Mouse (Mus musculus) midbrain, embryonic 10.5 days (tissue): ENCODE measurements around the gene Tmem50a. TPM values are rescaled to one million over a fixed set of nuclear protein-coding genes. Genes with fewer than 3 reads are reported as not detected.

Experiments used
- DNase-seq: peaks from one replicate; pipeline ENCODE4 v3.0.0-alpha.2; 2017; ENCODE audit warnings: low spot score
- H3K27ac ChIP-seq: fragments of 300-500 bp; sonication (generic); replicated peaks from 2 replicates; pipeline ENCODE4 v1.5.1; 2016; ENCODE audit warnings: mild to moderate bottlenecking
- H3K27me3 ChIP-seq: fragments of 300-500 bp; sonication (generic); 2 replicates; pipeline ENCODE4 v1.6.1; 2016; ENCODE audit warnings: low read depth, mild to moderate bottlenecking; ENCODE audit not compliant: poor library complexity, severe bottlenecking
- H3K36me3 ChIP-seq: fragments of 300-500 bp; sonication (generic); 2 replicates; pipeline ENCODE4 v1.6.1; 2016; ENCODE audit warnings: mild to moderate bottlenecking, moderate library complexity
- H3K4me1 ChIP-seq: fragments of 300-500 bp; sonication (generic); 2 replicates; pipeline ENCODE4 v1.6.1; 2016
- H3K4me3 ChIP-seq: fragments of 300-500 bp; sonication (generic); 2 replicates; pipeline ENCODE4 v1.5.1; 2016; ENCODE audit warnings: mild to moderate bottlenecking, moderate library complexity
- H3K9me3 ChIP-seq: fragments of 300-500 bp; sonication (generic); replicated peaks from 2 replicates; pipeline ENCODE4 v1.6.1; 2016; ENCODE audit warnings: mild to moderate bottlenecking
- WGBS: fragments of 180-500 bp; shearing (Covaris S2); methylation state at CpG from one replicate; pipeline ENCODE4 v1.1.7; 2016; 5-methylcytosine and 5-hydroxymethylcytosine counted together
- polyA plus RNA-seq: library from polyadenylated mRNA; unstranded; fragments of >200 nt; fragmentation: Nextera tagmentation; extraction: Ambion mirVana; gene quantifications from 2 replicates; pipeline ENCODE4 v1.2.1, GENCODE M21; 2016

Tmem50a gene
- polyA plus RNA-seq: 127 and 135 TPM in 2 replicates

DNA sequence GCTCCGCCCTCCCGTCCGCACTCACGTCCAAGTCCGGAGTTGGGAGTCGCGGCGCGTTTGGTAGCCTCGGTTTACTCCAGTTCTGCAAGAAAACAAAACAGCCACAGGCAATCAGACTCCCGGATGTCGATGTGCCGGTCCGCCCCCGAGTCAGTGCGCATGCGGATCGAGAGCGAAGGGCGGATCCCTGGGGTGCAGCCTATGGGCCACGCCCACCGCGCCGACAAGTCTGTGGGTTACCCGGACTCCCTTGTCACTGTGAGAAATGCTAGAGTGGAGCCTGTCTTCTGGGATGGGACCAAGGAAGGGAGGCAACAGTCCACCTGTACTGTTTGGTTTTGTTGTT, at the start of gene Tmem50a:
Gene Tmem50a (minus strand): TSS at position 161 of the 346 bp plus-strand sequence.
- H3K27me3 ChIP-seq: no peaks in the 10 kb centered on the region
- peaks cover 27% of the 10 kb centered on the region for H3K36me3 ChIP-seq
- H3K4me1 ChIP-seq: peaks cover 26% of the 10 kb centered on the region
- H3K4me3 ChIP-seq: peak within 1 kb of the TSS; percentile 92
- peaks cover 5% of the 10 kb centered on the region; the same call in 1 of the 2 replicates for H3K9me3 ChIP-seq
- peak; percentile 90 for DNase-seq
- under 1% methylated on average over 25 of the region's 25 CpGs for WGBS
- peak within 1 kb of the TSS; percentile 91 for H3K27ac ChIP-seq

DNA sequence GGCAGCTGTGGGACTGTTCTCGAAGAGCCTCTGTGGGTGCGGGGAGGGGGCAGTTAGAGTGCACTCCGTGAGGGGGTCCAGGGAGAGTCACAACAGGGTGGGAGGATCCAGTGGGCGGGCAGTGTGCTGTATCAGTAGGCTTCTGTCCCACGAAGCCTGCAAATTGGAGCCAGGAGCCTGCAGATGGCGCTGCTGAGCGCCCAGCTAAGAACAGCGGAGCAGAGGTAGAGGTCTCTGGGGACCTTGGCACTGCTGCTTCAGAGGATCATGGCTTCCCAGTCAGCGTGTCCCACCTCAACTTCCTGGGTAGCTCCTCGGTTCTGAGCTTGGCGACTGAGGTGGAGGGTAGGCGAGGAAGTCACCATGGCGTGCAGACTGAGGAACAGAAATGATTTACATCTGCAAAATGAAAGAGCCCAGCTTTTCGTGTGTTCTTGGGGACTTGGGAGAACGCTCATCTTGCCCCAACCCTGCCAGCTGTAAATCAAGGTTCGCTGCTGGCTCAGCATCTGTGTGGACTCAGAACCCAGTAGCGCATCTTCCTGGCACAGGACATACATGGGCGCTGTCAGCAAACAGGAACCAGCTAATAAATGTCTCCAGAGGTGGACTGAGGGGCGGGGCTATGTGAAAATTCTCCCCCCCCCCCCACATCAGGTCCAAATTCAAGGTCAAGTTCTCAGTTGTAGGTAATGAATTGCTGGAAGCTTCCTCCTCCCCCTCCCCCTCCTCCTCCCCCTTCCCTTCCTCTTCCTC, 48.4 kb upstream of the Tmem50a start:
- 30% methylated on average over 19 of the region's 19 CpGs for WGBS
- H3K4me3 ChIP-seq: 0 out of 2 replicates have a peak overlapping the region, but pooled peaks have one; percentile 2
- peaks cover 4% of the 10 kb centered on the region; the same call in 1 of the 2 replicates for H3K4me1 ChIP-seq
- no peaks in the 10 kb centered on the region for H3K9me3 ChIP-seq
- no peak overlapping the region for H3K27ac ChIP-seq
- H3K36me3 ChIP-seq: no peaks in the 10 kb centered on the region
- DNase-seq: peak; percentile 52
- H3K27me3 ChIP-seq: peaks cover 20% of the 10 kb centered on the region; the same call in 1 of the 2 replicates

DNA sequence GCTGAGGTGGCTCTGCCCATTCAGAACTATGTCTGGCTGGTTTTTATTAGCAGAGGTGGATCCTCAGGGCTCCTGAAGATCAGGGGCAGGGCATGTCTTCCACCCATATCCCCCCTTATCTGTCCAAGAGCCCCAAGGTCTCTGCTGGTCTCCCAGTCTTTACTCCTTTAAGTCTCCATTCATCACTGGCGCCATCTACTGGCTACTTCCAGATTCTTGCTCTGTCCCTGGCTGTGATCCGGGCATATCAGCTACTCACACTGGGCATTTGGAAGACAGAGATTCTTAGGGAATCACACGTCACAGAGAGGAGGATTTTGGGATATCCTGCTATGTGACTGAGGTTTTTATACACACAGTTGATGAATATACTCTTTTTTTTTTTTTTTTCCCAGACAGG, 41.5 kb upstream of the Tmem50a start:
- Histone ChIP-seq H3K4me3 (no peak overlapping the region), H3K27me3 (peaks cover 40% of the 10 kb centered on the region), H3K9me3 (no peaks in the 10 kb centered on the region), H3K27ac (no peak overlapping the region), H3K36me3 (no peaks in the 10 kb centered on the region), H3K4me1 (peaks cover 14% of the 10 kb centered on the region)
- DNase-seq: peak; percentile 58
- 25% methylated on average over 3 of the region's 3 CpGs for WGBS

DNA sequence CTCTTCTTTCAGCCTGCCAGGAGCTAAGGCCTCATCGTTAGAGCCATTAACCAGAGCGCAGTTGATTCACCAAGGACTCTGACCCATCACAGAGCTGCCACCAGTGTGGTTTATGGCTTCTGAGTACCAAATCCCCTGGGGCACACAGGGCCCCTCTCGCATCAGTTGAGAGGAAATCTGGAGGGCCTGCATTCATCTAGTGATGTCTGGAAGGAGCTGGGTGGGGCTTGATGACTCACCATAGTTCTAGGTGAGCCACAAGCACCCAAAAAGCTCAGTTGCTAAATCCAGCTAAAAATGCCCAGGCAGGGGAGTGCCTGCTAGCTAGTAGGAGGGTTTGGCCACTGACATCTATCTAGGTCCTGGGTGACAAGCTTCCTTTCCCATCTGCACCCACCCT, 41.0 kb upstream of the Tmem50a start:
- Histone ChIP-seq H3K27ac (no peak overlapping the region; the same call in 1 of the 2 replicates), H3K27me3 (peaks cover 36% of the 10 kb centered on the region), H3K4me1 (peaks cover 15% of the 10 kb centered on the region), H3K9me3 (no peaks in the 10 kb centered on the region), H3K4me3 (no peak overlapping the region), H3K36me3 (no peaks in the 10 kb centered on the region)
- WGBS: 90% methylated on average over 3 of the region's 3 CpGs
- DNase-seq: no peak

DNA sequence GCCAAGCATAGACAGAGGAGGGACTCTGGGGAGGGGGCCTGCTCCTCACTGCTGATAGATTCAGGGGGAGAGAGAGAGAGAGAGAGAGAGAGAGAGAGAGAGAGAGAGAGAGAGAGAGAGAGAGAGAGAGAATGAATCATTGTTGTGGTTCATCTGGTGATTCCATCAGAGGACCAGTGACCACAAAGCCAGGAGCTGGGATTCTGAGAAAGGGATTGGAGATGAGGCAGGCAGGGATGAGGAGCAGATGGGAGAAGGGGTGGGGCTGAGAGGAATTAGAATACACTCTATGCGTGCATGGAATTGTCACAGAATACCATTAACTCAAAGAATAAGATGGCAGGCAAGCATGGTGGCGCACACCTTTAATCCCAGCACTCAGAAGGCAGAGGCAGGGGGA, 40.4 kb upstream of the Tmem50a start:
- 95% methylated on average over 2 of the region's 2 CpGs for WGBS
- H3K4me3 ChIP-seq: no peak overlapping the region

DNA sequence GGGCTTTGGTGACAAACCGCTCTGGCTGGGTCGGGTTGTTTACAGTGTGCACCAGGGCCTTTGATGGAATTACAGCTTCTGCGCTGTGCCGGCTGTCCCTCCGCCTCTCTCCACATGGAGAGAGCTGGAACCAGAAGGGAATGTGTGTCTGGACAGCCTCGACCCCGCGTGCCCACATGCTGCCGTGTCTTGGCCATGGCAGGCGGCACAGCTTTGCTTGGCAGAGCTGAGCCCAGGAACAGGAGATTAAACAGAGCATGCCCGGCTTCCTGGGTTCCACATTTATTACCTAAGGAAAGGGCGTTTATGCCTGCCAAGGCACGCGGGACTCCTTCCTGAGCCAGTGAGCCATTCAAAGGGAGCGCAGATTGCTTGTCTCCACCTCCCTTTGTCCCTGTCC, 39.6 kb upstream of the Tmem50a start:
- WGBS: 31% methylated on average over 15 of the region's 15 CpGs
- H3K36me3 ChIP-seq: no peaks in the 10 kb centered on the region
- H3K9me3 ChIP-seq: no peaks in the 10 kb centered on the region
- DNase-seq: no peak
- H3K4me1 ChIP-seq: peaks cover 21% of the 10 kb centered on the region
- H3K27me3 ChIP-seq: peaks cover 33% of the 10 kb centered on the region
- no peak overlapping the region for H3K4me3 ChIP-seq
- H3K27ac ChIP-seq: no peak overlapping the region

More for the DNA sequence above, 40.4 kb upstream of the Tmem50a start:
- peaks cover 21% of the 10 kb centered on the region for H3K4me1 ChIP-seq
- no peak overlapping the region for H3K27ac ChIP-seq
- H3K27me3 ChIP-seq: peaks cover 33% of the 10 kb centered on the region
- H3K9me3 ChIP-seq: no peaks in the 10 kb centered on the region
- H3K36me3 ChIP-seq: no peaks in the 10 kb centered on the region
- no peak for DNase-seq

DNA sequence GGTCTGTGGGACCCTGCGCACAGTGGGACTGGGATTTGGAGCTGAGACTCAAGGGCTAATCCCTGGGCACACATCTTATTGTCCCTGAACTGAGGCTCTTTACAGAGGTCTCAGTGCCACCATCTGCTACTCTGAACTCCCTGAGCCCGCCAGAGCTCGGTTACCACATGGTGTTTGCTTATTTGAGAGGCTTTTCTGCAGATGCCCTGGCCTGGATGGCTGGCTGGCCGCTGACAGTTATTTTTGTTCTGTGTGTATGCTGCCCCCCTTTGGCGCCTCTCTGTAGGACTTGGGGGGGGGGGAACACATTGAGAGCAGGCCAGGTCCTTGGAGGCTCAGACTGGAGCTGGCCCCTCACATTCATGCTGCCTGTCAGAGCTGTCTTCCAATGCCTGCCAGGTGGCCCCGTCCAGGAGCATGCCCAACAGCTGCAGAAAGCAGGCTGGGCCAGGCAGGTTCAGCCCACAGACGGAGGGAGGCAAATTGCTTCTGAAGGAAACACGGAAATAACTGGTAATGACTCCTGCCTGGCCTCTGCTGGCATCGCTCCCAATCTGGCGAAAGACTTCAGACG, 35.8 kb upstream of the Tmem50a start:
- peak; percentile 47 for DNase-seq
- peaks cover 26% of the 10 kb centered on the region for H3K4me1 ChIP-seq
- no peaks in the 10 kb centered on the region for H3K36me3 ChIP-seq
- H3K9me3 ChIP-seq: no peaks in the 10 kb centered on the region
- peak overlapping the region; percentile 43 for H3K27ac ChIP-seq
- peaks cover 23% of the 10 kb centered on the region for H3K27me3 ChIP-seq
- no peak overlapping the region for H3K4me3 ChIP-seq
- 38% methylated on average over 11 of the region's 11 CpGs for WGBS

DNA sequence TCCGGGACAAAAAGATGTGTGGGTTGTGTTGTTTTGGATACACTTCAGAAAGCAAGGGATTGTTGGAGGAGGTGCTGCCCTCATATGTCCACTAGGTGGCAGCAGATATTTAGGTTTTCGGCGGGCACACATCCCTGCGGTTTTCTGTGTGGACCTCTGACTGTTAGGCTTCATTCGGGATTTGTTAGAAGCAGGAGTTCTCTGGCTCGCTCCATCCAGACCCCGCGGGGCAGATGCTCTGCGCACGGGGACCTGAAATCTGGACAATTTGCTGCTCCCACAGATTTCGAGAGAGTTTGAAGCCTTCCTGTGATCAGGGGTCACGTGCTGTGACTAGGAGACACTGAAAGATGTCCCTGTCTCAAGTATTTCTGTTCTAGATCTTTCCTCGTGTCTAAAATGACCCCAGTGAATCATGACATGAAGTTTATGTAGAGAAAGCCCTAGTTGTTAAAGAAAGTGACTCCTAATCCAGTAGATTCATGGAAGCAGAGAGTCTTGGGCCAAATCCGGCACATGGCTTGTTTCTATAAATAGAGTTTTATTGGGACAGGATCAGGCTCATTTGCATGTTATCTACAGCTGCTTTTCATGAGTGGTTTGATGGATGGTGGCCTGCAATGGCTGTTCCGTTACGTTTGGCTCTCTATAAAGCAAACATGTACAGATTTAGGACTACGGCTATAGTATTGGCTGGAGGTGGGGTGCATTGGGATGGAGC, 31.4 kb upstream of the Tmem50a start:
- no peaks in the 10 kb centered on the region for H3K36me3 ChIP-seq
- H3K4me1 ChIP-seq: peaks cover 11% of the 10 kb centered on the region
- whole genome bisulfite sequencing: 22% methylated on average over 17 of the region's 17 CpGs
- no peaks in the 10 kb centered on the region for H3K9me3 ChIP-seq
- H3K4me3 ChIP-seq: peak overlapping the region; percentile 37
- peaks cover 35% of the 10 kb centered on the region for H3K27me3 ChIP-seq
- H3K27ac ChIP-seq: peak overlapping the region; percentile 34; the same call in 1 of the 2 replicates
- peak; percentile 78 for DNase-seq

DNA sequence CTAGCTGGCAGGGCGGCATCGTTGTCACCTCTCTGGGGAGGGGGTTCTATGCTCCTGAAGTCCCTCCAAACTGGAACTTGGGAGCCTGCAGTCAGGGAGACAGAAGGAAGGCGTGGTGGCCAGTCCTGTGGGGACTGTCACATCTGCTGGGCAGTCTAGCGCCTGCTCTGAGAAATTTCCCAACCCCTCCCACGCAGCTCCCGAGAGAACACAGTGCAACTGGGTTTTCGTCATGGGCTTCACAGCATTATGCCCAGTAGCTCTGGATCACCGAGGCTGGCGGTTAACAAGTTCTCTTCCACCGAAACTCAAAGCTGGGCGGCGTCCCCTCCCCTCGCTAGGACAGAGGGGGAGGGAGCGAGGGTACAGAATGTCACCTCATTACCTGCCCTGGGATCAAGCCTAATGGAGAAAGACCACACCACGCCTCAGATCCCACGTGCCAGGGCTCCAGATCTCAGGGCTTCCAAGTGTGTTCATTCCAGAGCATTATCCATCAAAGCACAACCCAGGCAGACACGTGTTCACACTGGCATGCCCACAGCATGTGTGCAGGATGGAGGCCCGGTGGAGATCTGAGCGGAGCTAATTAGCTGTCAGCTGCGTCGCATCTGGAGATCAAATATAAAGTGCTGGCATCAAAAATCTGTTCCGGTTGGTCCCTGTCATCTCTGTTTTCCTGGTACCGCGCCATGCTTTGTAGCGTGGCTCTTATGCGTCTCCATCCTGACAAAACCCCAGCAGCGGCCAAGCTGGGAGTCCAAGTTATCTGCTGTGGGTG, 29.1 kb upstream of the Tmem50a start:
- Histone ChIP-seq H3K4me3 (no peak overlapping the region), H3K9me3 (no peaks in the 10 kb centered on the region), H3K27ac (no peak overlapping the region), H3K36me3 (no peaks in the 10 kb centered on the region), H3K4me1 (peaks cover 5% of the 10 kb centered on the region), H3K27me3 (peaks cover 35% of the 10 kb centered on the region)
- WGBS: 57% methylated on average over 27 of the region's 27 CpGs
- DNase-seq: no peak

DNA sequence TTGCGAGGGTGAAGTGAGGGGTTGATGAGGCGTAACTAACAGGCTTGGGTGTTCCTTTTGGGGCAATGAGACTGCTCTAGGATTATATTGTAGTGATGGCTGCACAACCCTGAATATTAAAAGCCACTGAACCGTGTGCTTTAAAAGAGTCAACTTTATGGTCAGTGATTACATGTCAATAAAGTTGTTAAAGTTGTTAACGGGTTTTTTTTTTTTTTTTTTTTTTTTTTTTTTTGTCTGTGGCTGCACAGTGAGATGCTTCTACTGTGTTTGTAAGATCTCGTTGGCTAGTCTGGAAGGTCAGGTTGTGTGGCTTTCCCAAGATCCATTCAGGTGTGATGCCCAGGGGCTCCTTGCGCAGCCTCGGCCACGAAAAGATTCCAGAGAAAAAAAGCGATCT, 25.1 kb upstream of the Tmem50a start:
- 72% methylated on average over 9 of the region's 9 CpGs for WGBS
- no peak for DNase-seq
- Histone ChIP-seq H3K27ac (no peak overlapping the region), H3K36me3 (peaks cover 30% of the 10 kb centered on the region), H3K9me3 (no peaks in the 10 kb centered on the region), H3K27me3 (peaks cover 28% of the 10 kb centered on the region), H3K4me1 (no peaks in the 10 kb centered on the region; the same call in 1 of the 2 replicates), H3K4me3 (no peak overlapping the region)

DNA sequence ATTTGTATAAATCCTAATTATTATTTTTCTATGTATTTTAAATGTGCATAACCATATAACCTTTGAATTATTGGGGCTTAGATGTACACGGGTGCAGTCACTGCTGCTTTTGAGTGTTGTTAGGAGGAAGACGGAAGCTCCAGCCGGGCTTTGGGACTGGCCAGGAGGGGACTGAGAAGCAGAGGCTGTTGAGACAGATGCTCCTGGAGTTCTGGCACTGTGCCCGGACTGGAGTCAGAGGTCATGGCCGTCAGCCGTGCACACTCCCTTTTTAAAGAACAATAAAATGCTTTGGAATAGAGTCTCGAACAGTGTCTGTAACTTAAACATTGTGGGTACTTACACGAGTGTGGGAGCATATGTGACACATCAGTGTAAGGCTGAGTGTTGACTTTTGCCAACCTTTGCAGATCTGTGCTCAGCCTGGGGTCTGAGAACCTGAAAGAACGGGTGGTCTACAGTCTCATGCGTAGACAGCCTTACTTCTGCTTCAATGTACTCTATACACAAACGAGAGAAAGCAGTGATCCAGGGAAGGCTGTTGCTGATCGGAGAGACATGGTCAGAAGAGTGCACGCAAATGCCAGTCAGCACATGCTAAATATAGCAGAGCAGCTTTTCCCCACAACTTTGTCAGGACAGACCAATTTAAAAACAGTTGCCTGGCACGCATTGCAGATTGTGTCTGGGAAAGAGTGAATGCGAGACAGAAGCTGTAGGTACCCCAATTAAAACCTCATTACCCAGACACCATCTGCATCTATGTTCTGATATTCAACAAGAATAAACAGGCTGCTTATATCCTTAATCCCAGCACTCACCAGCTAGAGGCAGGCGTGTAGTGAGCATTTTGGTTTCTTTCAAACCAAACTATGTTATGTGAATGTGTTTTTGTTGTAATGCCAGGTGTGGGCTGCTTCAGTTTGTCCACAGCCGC, 22.7 kb upstream of the Tmem50a start:
- DNase-seq: no peak
- H3K27ac ChIP-seq: no peak overlapping the region

More for the DNA sequence above, 22.7 kb upstream of the Tmem50a start:
- Histone ChIP-seq H3K4me3 (no peak overlapping the region), H3K36me3 (peaks cover 53% of the 10 kb centered on the region), H3K27me3 (0 out of 2 replicates have a peak, but pooled peaks cover 5% of the 10 kb centered on the region), H3K4me1 (no peaks in the 10 kb centered on the region; the same call in 1 of the 2 replicates), H3K9me3 (no peaks in the 10 kb centered on the region)
- 86% methylated on average over 17 of the region's 17 CpGs for WGBS
